Mouse (Mus musculus): ENCODE data around the gene Pebp1.

GRCm38 (mm10) chr5:117240321-117240731 lies 47.1 kb downstream of the Pebp1 start:
- TF ChIP-seq CTCF (IDR thresholded peaks at IDR 0.05; ENCODE audit: borderline replicate concordance, insufficient read depth, low read length) (no peak), POLR2A (IDR thresholded peaks at IDR 0.05; ENCODE audit: low read depth, low read length) (peak; percentile 51; the same call in 1 of the 2 replicates)
